Mouse (Mus musculus): ENCODE data around the gene Ttll1. TPM values are rescaled to one million over a fixed set of nuclear protein-coding genes. Genes with fewer than 3 reads are reported as not detected.

Ttll1 gene
- polyA plus RNA-seq, 1 experiment = 4.3 TPM

GRCm38 (mm10) chr15:83491891-83492290, 18.8 kb downstream of the Ttll1 start:
- WGBS = 33% methylated on average over 5 of the region's 5 CpGs
- DNase-seq (ENCODE audit: low read depth, low spot score) = no peak

- 94% methylated on average over 20 of the region's 20 CpGs for WGBS
- DNase-seq (ENCODE audit: low read depth, low spot score) = no peak
Observed at GRCm38 (mm10) chr15:83489471-83489870, 21.2 kb downstream of the Ttll1 start.

GRCm38 (mm10) chr15:83487477-83488115, 23.1 kb downstream of the Ttll1 start:
- DNase-seq (ENCODE audit: low read depth, low spot score) = no peak
- WGBS = 81% methylated on average over 9 of the region's 9 CpGs

DNA sequence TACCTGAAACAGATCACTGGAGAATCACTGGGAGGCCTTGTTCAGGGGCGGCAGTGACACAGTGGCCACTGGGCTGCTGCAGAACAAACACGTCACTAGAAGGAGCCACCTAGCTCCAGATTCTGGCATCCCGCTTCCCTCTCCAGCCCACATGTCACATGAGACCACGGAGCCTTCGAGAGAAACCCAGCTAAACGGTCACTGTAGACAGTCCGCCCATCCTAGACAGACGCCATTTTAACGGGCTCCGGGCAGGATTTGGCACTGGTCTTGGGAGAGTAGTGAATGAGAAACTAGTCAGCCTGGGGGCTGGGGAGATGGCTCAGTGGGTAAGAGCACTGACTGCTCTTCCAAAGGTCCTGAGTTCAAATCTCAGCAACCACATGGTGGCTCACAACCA, 26.4 kb downstream of the Ttll1 start:
- 94% methylated on average over 10 of the region's 10 CpGs for WGBS
- no peak for DNase-seq (ENCODE audit: low read depth, low spot score)

DNA sequence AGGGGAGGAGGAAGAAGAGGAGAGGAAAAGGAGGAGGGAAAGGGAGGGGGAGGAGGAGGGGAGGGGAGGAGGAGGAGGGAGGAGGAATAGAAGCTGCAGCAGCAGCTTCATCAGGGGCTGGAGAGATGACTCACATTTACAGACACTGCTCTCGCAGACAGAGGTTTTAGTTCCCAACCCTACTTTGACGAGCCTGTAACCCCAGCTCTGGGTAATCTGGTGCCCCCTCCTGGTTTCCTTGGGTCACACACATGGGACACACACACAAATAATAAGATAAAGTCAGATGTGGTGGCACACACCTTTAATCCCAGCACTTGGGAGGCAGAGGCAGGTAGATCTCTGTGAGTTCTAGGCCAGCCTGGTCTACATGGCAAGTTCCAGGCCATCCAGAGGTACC, 27.2 kb downstream of the Ttll1 start:
- 17% methylated on average over 2 of the region's 2 CpGs for WGBS
- DNase-seq (ENCODE audit: low read depth, low spot score) = no peak

- no peak for DNase-seq (ENCODE audit: low read depth, low spot score)
- 81% methylated on average over 8 of the region's 8 CpGs for WGBS
Observed at GRCm38 (mm10) chr15:83482645-83483224, 28.0 kb downstream of the Ttll1 start.

- 71% methylated on average over 10 of the region's 10 CpGs for WGBS
- no peak for DNase-seq (ENCODE audit: low read depth, low spot score)
Observed at GRCm38 (mm10) chr15:83481236-83481780, 29.4 kb downstream of the Ttll1 start.

DNA sequence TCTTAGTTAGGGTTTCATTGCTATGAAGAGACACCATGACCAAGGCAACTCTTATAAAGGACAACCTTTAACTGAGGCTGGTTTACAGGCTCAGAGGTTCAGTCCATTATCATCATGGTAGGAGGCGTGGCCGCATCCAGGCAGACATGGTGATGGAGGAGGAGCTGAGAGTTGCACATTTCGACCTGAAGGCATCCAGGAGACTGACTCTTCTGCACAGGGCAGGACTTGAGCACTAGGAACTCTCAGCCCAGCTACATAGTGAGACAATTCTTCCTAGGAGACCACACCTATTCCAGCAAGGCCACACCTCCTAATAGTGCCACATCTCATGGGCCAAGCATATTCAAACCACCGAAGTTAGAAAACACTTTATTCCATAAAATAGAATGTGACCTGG, 30.9 kb downstream of the Ttll1 start:
- 79% methylated on average over 4 of the region's 4 CpGs for WGBS
- DNase-seq (ENCODE audit: low read depth, low spot score) = no peak

- WGBS = 80% methylated on average over 3 of the region's 3 CpGs
Observed at GRCm38 (mm10) chr15:83478096-83478495, 32.6 kb downstream of the Ttll1 start.

GRCm38 (mm10) chr15:83476593-83477273, 34.0 kb downstream of the Ttll1 start:
- WGBS = 84% methylated on average over 12 of the region's 12 CpGs
- no peak for DNase-seq (ENCODE audit: low read depth, low spot score)

More at GRCm38 (mm10) chr15:83478096-83478495, 32.6 kb downstream of the Ttll1 start:
- DNase-seq (ENCODE audit: low read depth, low spot score) = no peak

DNA sequence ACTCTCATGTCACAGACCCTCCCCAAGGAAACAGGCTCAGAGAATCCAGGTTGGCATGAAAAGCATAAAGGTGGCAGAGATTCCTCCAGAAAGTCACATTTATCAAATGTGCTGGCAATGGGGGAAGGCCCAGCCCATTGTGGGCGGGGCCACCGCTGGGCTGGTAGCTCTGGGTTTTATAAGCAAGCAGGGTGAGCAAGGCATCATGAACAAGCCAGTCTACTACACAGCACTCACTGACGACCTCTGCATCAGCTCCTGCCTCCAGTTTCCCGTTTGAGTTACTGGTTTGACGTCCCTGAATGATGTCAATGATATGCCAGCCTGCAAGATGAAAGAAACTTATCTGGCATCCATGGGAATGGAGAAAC, 36.2 kb downstream of the Ttll1 start:
- DNase-seq (ENCODE audit: low read depth, low spot score) = no peak
- 11% methylated on average over 5 of the region's 5 CpGs for WGBS

DNA sequence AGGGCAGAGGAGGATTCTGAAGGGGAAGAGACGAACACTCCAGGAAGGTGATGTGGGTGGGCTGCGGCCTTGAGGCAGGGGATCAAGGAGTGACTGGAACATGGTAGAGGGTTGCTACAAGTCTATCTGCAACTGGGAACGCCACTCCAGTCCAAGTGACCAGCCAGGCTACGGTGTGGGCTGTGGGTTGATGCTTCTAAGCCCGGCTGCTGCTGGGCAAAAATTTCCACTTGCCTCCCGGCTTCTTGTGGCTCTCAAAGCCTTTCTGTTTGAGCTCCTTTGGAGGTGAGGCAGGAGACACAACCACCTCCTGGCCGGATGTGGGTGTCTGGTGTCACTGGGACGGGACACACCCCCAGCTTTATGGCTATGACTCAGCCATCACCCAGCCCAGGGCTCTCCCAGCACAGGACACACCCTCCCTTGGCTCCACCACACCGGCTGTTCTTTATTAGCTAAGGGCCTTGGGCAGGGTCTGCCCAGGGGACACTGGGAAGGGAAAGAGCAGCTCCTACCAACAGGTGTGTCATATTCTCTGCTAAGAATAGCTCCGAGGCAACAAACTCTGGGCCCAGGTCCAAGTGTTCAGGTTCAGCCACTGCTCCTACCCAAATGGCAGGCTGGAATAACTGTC, 36.7 kb downstream of the Ttll1 start:
- WGBS = 19% methylated on average over 10 of the region's 10 CpGs
- DNase-seq (ENCODE audit: low read depth, low spot score) = peak; percentile 98

- 75% methylated on average over 1 of the region's 1 CpGs for WGBS
- DNase-seq (ENCODE audit: low read depth, low spot score) = no peak
Observed at GRCm38 (mm10) chr15:83473251-83473650, 37.4 kb downstream of the Ttll1 start.

DNA sequence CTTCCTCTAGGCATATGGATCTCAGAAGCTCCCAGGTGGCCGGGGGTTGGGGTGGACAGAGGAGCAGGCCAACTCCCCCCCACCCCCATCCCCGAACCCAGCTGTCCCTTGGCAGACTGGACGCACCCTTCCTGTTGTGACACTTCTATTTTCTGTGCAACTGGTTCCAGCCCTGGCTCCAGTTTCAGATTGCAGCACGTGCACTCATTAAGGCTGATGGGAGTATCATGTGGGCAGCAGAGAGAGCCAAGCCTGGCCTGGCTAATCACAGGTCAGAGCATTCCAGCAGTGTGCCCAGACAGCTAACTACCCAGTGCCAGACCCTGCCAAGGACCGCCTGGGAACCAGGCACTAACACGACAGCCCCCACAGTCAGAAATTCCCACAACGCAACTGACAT, 39.2 kb downstream of the Ttll1 start:
- no peak for DNase-seq (ENCODE audit: low read depth, low spot score)
- 75% methylated on average over 7 of the region's 7 CpGs for WGBS

DNA sequence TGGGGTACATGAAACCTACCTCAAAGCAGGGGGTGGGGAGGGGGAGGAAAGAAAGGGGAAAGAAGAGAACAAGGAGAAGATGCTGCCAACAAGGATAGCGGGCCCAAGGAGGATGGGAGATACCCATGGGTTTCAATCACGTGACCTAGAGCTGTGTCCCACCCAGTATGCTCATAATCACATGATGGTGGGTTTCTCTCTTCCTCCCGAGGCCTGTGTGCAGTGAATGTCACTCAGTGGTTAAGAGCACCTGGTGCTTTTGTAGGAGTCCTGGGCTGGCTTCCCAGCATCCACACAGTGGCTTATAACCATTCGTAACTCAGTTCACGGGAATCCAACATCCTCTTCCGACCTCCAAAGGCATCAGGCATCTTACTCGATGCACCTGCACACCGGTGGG, 40.2 kb downstream of the Ttll1 start:
- DNase-seq (ENCODE audit: low read depth, low spot score) = no peak
- 86% methylated on average over 8 of the region's 8 CpGs for WGBS

DNA sequence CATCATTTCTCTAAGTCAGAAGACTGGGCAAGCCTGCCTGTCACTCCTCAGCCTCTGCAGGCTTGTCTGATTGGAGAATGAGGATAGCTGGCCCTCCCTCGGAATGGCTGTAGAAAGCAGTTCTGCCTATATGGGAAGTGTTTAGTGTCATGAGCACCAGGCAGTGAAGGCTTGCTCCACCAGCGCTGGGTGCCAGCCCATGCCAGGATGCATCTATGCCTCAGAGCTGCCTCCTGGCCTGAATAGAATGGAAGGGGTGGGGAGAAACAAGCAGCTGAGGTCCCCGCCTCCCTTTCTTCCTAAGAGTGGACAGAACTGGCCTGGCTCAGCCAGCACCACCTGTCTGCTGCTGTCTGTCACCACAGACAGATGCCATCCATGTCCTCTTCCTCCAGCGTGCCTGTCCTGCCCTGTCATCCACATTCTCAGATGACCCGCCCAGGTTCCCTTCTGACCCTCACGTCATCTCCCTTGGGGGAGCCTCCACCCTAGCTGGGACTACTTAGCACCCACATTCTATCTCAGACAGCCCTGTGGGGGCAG, 41.3 kb downstream of the Ttll1 start:
- DNase-seq (ENCODE audit: low read depth, low spot score) = no peak
- 49% methylated on average over 6 of the region's 6 CpGs for WGBS

DNA sequence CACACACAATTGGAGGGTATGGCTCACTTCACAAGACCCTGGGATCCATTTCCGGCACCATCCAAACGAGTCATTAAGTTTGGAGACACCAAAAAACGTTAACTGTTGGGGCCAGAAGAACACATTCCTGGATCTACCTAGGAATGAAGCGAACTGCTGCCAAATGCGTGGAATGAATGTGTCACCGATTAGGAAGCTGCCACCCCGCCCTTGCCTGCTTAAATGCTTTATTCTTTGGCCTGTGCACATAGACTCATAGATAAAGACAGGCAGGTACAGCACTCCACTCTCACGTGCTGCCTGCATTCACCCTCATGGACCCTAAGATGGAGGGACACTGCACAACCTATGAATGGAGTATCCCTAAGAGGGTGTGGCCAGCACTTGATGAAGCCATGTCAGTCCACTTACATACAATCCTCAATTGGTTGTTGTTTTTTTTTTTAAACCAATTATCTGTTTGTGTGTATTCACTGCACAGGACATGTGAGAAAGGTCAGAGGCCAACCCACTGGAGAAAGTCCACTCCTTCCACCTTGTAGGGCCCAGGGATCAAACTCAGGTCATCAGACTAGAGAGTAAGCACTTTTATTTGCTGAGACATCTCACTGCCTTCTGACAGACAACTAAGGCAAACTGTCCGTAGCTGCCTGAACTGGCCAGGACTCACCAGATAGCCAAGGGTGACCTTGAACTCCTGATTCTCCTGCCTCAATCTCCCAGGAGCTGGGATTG, 43.3 kb downstream of the Ttll1 start:
- DNase-seq (ENCODE audit: low read depth, low spot score) = no peak

DNA sequence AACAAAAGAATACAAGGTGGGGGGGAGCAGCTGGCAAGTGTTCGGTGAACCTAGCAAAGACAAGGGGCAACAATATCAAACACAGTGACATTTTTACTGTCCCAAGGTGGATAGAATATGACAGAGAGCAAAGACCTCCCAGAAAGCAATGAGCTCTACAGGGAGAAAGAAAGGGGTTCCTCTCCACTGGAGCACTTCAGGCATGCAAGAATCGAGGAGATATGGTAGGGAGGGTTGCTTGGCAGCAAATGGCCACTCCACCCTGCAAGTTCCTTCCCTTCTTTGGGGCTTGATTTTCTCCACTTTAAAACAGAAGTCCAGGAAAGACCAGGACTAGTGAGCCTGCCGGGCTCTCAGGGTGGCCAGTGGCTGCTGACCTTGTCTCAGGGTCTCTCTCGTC, 44.4 kb downstream of the Ttll1 start:
- 74% methylated on average over 4 of the region's 4 CpGs for WGBS

More for the DNA sequence above, 43.3 kb downstream of the Ttll1 start:
- WGBS = 52% methylated on average over 9 of the region's 9 CpGs

GRCm38 (mm10) chr15:83464905-83465650, 45.6 kb downstream of the Ttll1 start:
- DNase-seq (ENCODE audit: low read depth, low spot score) = no peak
- WGBS = 73% methylated on average over 19 of the region's 19 CpGs

More for the DNA sequence above, 44.4 kb downstream of the Ttll1 start:
- DNase-seq (ENCODE audit: low read depth, low spot score) = no peak

Measured in large intestine, adult 2 months (tissue).